Mouse (Mus musculus) neural tube, embryonic 15.5 days (tissue): ENCODE results near the gene Olfr1349. TPM values are rescaled to one million over a fixed set of nuclear protein-coding genes. Genes with fewer than 3 reads are reported as not detected.

Source experiments
- polyA plus RNA-seq: library from polyadenylated mRNA; unstranded; fragments of >200 nt; fragmentation: Nextera tagmentation; extraction: Ambion mirVana; gene quantifications from 2 replicates; pipeline ENCODE4 v1.2.1, GENCODE M21; 2015

Olfr1349 gene
- polyA plus RNA-seq, 1 experiment from 2014 or later = not detected

Other genes starting within 250 kb of the Olfr1349 start
- 14.3 and 16.2 TPM in 2 replicates for gene Zfp667, start 236.4 kb downstream of the Olfr1349 start, polyA plus RNA-seq
- gene Zfp583, start 191.7 kb downstream of the Olfr1349 start, polyA plus RNA-seq = 12.7 and 13.7 TPM in 2 replicates
- 7.3 and 9.0 TPM in 2 replicates for gene Gm3854, start 179.2 kb downstream of the Olfr1349 start, polyA plus RNA-seq
- gene Zfp78, start 159.7 kb downstream of the Olfr1349 start, polyA plus RNA-seq = 4.0 and 5.9 TPM in 2 replicates
- gene Zfp28, start 139.7 kb downstream of the Olfr1349 start, polyA plus RNA-seq = 13.2 and 13.8 TPM in 2 replicates
- 7.8 and 9.5 TPM in 2 replicates for gene Smim17, start 124.2 kb downstream of the Olfr1349 start, polyA plus RNA-seq
- 0.15 TPM in 1 of 2 replicates, not detected in the other for gene Gm20715, start 112.7 kb downstream of the Olfr1349 start, polyA plus RNA-seq
- 0.05 and 0.10 TPM in 2 replicates for gene Olfr1344, start 84.3 kb downstream of the Olfr1349 start, polyA plus RNA-seq
- gene Olfr1336, start 66.8 kb downstream of the Olfr1349 start, polyA plus RNA-seq = 0.03 TPM in 1 of 2 replicates, not detected in the other
- gene Olfr1346, start 55.8 kb downstream of the Olfr1349 start, polyA plus RNA-seq = not detected in 2 replicates
- not detected in 2 replicates for gene Olfr5, start 36.0 kb downstream of the Olfr1349 start, polyA plus RNA-seq
- gene Olfr1347, start 23.2 kb downstream of the Olfr1349 start, polyA plus RNA-seq = not detected in 2 replicates
- gene Olfr1348, start 14.2 kb downstream of the Olfr1349 start, polyA plus RNA-seq = not detected in 2 replicates
- not detected in 2 replicates for gene Olfr1350, start 41.9 kb upstream of the Olfr1349 start, polyA plus RNA-seq
- 5.7 and 7.2 TPM in 2 replicates for gene Zim1, start 173.5 kb upstream of the Olfr1349 start, polyA plus RNA-seq
- gene Peg3, start 207.5 kb upstream of the Olfr1349 start, polyA plus RNA-seq = 103 and 104 TPM in 2 replicates
- 25.6 and 32.1 TPM in 2 replicates for gene Usp29, start 207.6 kb upstream of the Olfr1349 start, polyA plus RNA-seq